Mouse (Mus musculus) C3H10T1/2 (cell line): Measurements from ENCODE around the gene Gm45902. TPM values are rescaled to one million over a fixed set of nuclear protein-coding genes. Genes with fewer than 3 reads are reported as not detected.

ENCODE experiments used
- polyA plus RNA-seq, 2 experiments: library from polyadenylated mRNA; unstranded; fragments of >200 nt; fragmentation: generic; extraction: Trizol; gene quantifications; one replicate each; pipeline ENCODE4 v1.2.1; 2012; ENCODE audit warnings: missing spikeins in 2 of 2

Gene Gm45902
- under 1 TPM; 0.21 to 0.91 TPM for polyA plus RNA-seq

DNA sequence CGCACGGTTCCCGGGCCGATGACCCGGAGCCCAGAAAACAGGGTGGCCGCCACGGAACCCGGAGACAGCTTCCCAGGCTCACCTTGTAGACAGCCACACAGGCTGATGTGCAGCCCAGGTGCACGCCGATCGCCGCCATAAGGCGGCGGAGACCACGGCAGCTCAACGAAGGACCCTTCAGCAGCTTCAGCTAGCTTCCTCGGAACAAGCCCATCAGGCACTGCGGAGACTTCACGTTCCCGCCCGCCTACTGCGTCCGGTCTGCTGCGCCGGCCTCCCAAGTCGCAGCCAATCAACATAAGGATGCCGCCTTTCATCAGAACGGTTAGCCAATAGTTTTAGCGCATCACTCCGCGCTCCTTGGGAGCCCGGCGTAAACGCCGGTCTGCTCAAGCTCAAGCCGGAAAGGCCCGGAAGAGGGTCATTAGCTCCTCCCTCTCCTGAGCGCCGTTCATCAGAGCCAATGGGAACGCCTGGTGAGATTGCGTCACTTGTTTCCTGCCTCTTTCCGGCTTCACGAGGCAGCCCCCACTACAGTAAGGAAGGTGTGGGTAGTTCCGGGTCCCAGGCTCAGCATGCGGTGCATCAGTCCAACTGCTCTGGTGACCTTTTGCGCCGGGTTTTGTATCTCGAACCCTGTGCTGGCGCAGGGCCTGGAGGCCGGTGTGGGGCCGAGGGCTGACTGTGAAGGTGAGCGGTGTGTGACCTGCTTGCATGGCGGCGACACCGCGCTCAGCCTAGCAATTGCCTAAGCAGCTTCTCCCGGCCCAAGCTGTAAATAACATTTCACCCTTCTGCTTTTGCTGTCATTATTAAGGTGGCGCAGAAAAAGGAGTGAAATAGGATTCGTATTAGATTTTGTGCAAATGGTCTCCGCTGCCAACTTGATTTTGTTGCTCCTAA, at the start of gene Gm45902, which contains the start of the genes Hspa14 and Cdnf:
Gene Gm45902, minus strand, starts transcription at position 239 of the 903 bp plus-strand sequence.
Gene Hspa14, minus strand, starts transcription at position 263 of the 903 bp plus-strand sequence.
Gene Cdnf, plus strand, starts transcription at position 479 of the 903 bp plus-strand sequence.

DNA sequence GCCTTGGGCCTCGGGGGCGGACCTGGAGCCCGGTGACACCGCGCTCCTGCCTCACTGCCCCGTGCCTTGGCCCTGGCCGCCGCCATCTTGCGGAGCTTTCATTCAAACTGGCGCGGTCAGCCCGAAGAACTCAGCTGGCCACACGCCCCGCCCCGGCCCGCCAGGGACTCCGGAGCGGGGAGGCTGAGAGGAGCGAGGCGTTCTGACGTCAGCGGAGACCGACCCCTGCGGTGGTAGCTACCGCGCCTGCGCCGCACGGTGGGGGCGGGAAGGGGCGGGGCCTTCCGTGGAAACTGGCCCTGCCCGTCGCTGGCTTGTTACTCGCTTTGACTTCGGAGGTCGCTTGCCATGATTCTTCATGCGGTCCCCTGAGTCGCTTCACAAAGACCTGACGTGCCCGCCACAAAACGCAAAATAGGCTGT, 37.7 kb downstream of the Gm45902 start, which contains the start of gene Suv39h2:
Gene Suv39h2, minus strand, starts transcription at position 171 of the 423 bp plus-strand sequence.

Other genes with a start within 250 kb of the Gm45902 start
- gene Nmt2, start 228.6 kb downstream of the Gm45902 start, polyA plus RNA-seq = 1 to 10 TPM; 8.5 to 8.9 TPM
- gene Rpp38, start 180.1 kb downstream of the Gm45902 start, polyA plus RNA-seq = 1 to 10 TPM; 1.1 to 6.5 TPM
- gene Acbd7, start 176.6 kb downstream of the Gm45902 start, polyA plus RNA-seq = under 1 TPM in 1 of 2 experiments, not detected in 1; 0.18 TPM
- not detected for gene Olah, start 115.6 kb downstream of the Gm45902 start, polyA plus RNA-seq
- gene Meig1, start 90.1 kb downstream of the Gm45902 start, polyA plus RNA-seq = under 1 TPM in 1 of 2 experiments, not detected in 1; 0.06 TPM
- under 1 TPM; 0.08 to 0.79 TPM for gene Dclre1c, start 88.7 kb downstream of the Gm45902 start, polyA plus RNA-seq
- gene Suv39h2, start 37.8 kb downstream of the Gm45902 start, polyA plus RNA-seq = 1 to 10 TPM in 1 of 2 experiments, under 1 TPM in 1; 0.41 to 1.1 TPM
- 10 to 100 TPM in 1 of 2 experiments, 1 to 10 TPM in 1; 6.0 to 24.3 TPM for gene Hspa14, start within 50 bp of the Gm45902 start, polyA plus RNA-seq
- under 1 TPM; 0.12 to 0.90 TPM for gene Cdnf, start 240 bp upstream of the Gm45902 start, polyA plus RNA-seq
- gene Fam107b, start 57.7 kb upstream of the Gm45902 start, polyA plus RNA-seq = 10 to 100 TPM in 1 of 2 experiments, 1 to 10 TPM in 1; 2.1 to 20.7 TPM